Mouse (Mus musculus) C2C12 (cell line): ENCODE results near the gene Klf2.

Source experiments
- CTCF ChIP-seq: IDR thresholded peaks from one replicate; pipeline ENCODE4 v1.5.1; 2011; ENCODE audit not compliant: control insufficient read depth, insufficient read depth, insufficient read length
- MAX ChIP-seq: IDR thresholded peaks from one replicate; pipeline ENCODE4 v1.6.1; 2011; ENCODE audit warnings: mild to moderate bottlenecking, control low read depth

GRCm38 (mm10) chr8:72356593-72356992 is 37.8 kb downstream of the Klf2 start:
- TF ChIP-seq MAX (no peak), CTCF (no peak)
